In the genomic region with DNA sequence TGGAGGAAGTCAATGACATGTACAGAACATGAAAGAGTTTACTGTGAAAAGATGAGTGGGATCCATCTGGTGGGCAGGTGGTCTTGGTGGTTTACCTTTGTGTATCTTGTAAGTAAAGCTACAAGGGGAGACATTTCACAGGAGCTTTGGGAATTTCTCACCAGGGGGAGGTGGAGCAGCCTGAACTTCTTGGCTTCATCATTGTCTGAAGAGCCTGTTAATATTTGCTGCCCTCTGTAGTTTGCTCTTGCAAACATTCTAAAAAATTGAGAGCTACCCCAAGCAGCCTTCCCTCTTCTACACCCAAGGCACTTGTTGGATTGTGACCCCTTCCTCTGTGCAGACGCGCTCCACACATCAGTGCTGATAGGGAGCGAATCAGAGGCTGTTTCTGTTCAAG, we compare ENCODE assay signal across 15 mouse cellular contexts.
DNase-seq lines count a peak whose midpoint lies in the region; ATAC-seq and TF ChIP-seq lines count a peak whose summit lies in the region.
"Had no signal": no experiment of that assay in that cellular context is flagged by ENCODE, and none has a peak within 500 bp of the region (broad histone marks: within the 10 kb centered on the region; RNA-seq: fewer than 3 reads in every experiment).

No protein-coding gene starts in this region.

- intact Hi-C loops in left cerebral cortex, adult 2 months (cut with DNase I), result no loop called here
- intact Hi-C loops in left cerebral cortex, postnatal 36 days (cut with DNase I), result no loop called here

- TF ChIP-seq CTCF in left cerebral cortex, adult 2 months (IDR thresholded peaks at IDR 0.05), result peak; percentile 39

- peaks cover 13% of the 10 kb centered on the region for H3K4me1 ChIP-seq in heart, embryonic 12.5 days (replicated peaks)
- H3K4me1 ChIP-seq: liver, embryonic 12.5 days; megakaryocyte, embryonic 14.5 days had no signal

- peak; percentile 56; the same call in 1 of the 2 replicates for ATAC-seq in cerebellum, adult (ENCODE audit: insufficient number of reproducible peaks, low FRiP score, low TSS enrichment)
- ATAC-seq in heart, embryonic 12.5 days (ENCODE audit: insufficient number of reproducible peaks, low FRiP score), result no peak
- ATAC-seq in megakaryocyte progenitor cell, adult 5-6 weeks (replicated peaks; ENCODE audit: poor library complexity), result no peak
- ATAC-seq: hindbrain, postnatal 0 days; liver, embryonic 12.5 days had no signal

- 61% methylated on average over 3 of the region's 3 CpGs for WGBS in heart, embryonic 12.5 days

- DNase-seq in cerebellum, adult 8-10 months, result no peak
- peak; percentile 9 for DNase-seq in heart, adult 8-10 months (ENCODE audit: low spot score)
- no peak for DNase-seq in left cerebral cortex, adult 2 months (ENCODE audit: extremely low spot score in 1 of 2, low spot score in 2 of 2)
- no peak for DNase-seq in left cerebral cortex, postnatal 36 days (ENCODE audit: low spot score in 2 of 2)
- DNase-seq in kidney, postnatal 36 days, result peak; percentile 13 to 21
- DNase-seq: B cell, adult 2 months; layer of hippocampus, adult 9-11 months; thymus, adult 2 months had no signal

- no peak overlapping the region for H3K27ac ChIP-seq in heart, embryonic 12.5 days (ENCODE audit: poor library complexity, severe bottlenecking)
- no peak overlapping the region for H3K27ac ChIP-seq in left cerebral cortex, adult 2 months
- H3K27ac ChIP-seq: hindbrain, postnatal 0 days; liver, embryonic 12.5 days had no signal

- no peaks in the 10 kb centered on the region for H3K27me3 ChIP-seq in heart, embryonic 12.5 days (replicated peaks)
- H3K27me3 ChIP-seq: liver, embryonic 12.5 days; megakaryocyte, embryonic 14.5 days had no signal

- H3K4me3 ChIP-seq in heart, embryonic 12.5 days, result no peak overlapping the region
- no peak overlapping the region for H3K4me3 ChIP-seq in left cerebral cortex, adult 2 months
- H3K4me3 ChIP-seq: liver, embryonic 12.5 days; megakaryocyte, embryonic 14.5 days had no signal

- no peaks in the 10 kb centered on the region for H3K36me3 ChIP-seq in heart, embryonic 12.5 days
- H3K36me3 ChIP-seq: liver, embryonic 12.5 days had no signal

- H3K9ac ChIP-seq in heart, embryonic 12.5 days, result no peak overlapping the region
- H3K9ac ChIP-seq: liver, embryonic 12.5 days had no signal

- H3K9me3 ChIP-seq in heart, embryonic 12.5 days (replicated peaks), result no peaks in the 10 kb centered on the region
- H3K9me3 ChIP-seq: liver, embryonic 12.5 days; megakaryocyte, embryonic 14.5 days had no signal

- no peak overlapping the region for H3K4me2 ChIP-seq in heart, embryonic 12.5 days
- H3K4me2 ChIP-seq: heart, embryonic 11.5 days; liver, embryonic 12.5 days had no signal

Comparison
In these comparisons a context has a peak if more than half of its experiments do, and no peak if none do; other contexts are left out.
1. DNase-seq: peak in heart, adult 8-10 months (single experiment) and kidney, postnatal 36 days (2 of 2); none in cerebellum, adult 8-10 months (single experiment), left cerebral cortex, adult 2 months (0 of 2) and left cerebral cortex, postnatal 36 days (0 of 2).